Mouse (Mus musculus): ENCODE measurements around the gene Ppp4c.

- no peak for TF ChIP-seq CTCF (IDR thresholded peaks at IDR 0.05; ENCODE audit: low read depth, low read length)
- TF ChIP-seq POLR2A (IDR thresholded peaks at IDR 0.05; ENCODE audit: borderline replicate concordance, low read depth, low read length), result no peak
Observed at GRCm38 (mm10) chr7:126761529-126762067, 30.7 kb downstream of the Ppp4c start.
